Mouse (Mus musculus) hindbrain, embryonic 14.5 days (tissue): ENCODE results near the gene Gm30083. TPM values are rescaled to one million over a fixed set of nuclear protein-coding genes. Genes with fewer than 3 reads are reported as not detected.

Experiments used
- ATAC-seq: fragments of 200-750 bp; cut with Nextera tagmentation; 2 replicates; pipeline ENCODE4 v1.8.0; 2017; ENCODE audit warnings: moderate number of reproducible peaks, mild to moderate bottlenecking, moderate TSS enrichment, moderate library complexity; ENCODE audit not compliant: low FRiP score
- DNase-seq: peaks from one replicate; pipeline ENCODE4 v3.0.0-alpha.2; 2015; ENCODE audit warnings: low spot score
- H3K27ac ChIP-seq: fragments of 300-500 bp; sonication (generic); 2 replicates; pipeline ENCODE4 v1.5.1; 2014; ENCODE audit warnings: mild to moderate bottlenecking, moderate library complexity
- H3K27me3 ChIP-seq: fragments of 300-500 bp; sonication (generic); 2 replicates; pipeline ENCODE4 v1.6.1; 2014; ENCODE audit warnings: mild to moderate bottlenecking, low read length, mixed read lengths; ENCODE audit not compliant: control insufficient read depth, insufficient read depth
- H3K36me3 ChIP-seq: fragments of 300-500 bp; sonication (generic); replicated peaks from 2 replicates; pipeline ENCODE4 v1.6.1; 2014; ENCODE audit not compliant: control insufficient read depth, insufficient read depth
- H3K4me1 ChIP-seq: fragments of 300-500 bp; sonication (generic); replicated peaks from 2 replicates; pipeline ENCODE4 v1.6.1; 2014; ENCODE audit warnings: antibody characterized with exemption, low read length, mixed read lengths; ENCODE audit not compliant: control insufficient read depth, insufficient read depth
- H3K4me2 ChIP-seq: fragments of 300-500 bp; sonication (generic); replicated peaks from 2 replicates; pipeline ENCODE4 v1.6.1; 2014; ENCODE audit warnings: mild to moderate bottlenecking, moderate library complexity
- H3K4me3 ChIP-seq: fragments of 300-500 bp; sonication (generic); replicated peaks from 2 replicates; pipeline ENCODE4 v1.5.1; 2014; ENCODE audit warnings: mild to moderate bottlenecking, low read length
- H3K9ac ChIP-seq: fragments of 300-500 bp; sonication (generic); 2 replicates; pipeline ENCODE4 v1.6.1; 2014
- H3K9me3 ChIP-seq: fragments of 300-500 bp; sonication (generic); 2 replicates; pipeline ENCODE4 v1.6.1; 2016; ENCODE audit warnings: low read length; ENCODE audit not compliant: control insufficient read depth
- whole genome bisulfite sequencing: fragments of 180-500 bp; shearing (Covaris S2); extraction: QIAGEN DNeasy Blood & Tissue Kit; methylation state at CpG from one replicate; pipeline ENCODE4 v1.1.7; 2014; 5-methylcytosine and 5-hydroxymethylcytosine counted together
- polyA plus RNA-seq: library from polyadenylated mRNA; unstranded; fragments of >200 nt; fragmentation: Nextera tagmentation; extraction: Ambion mirVana; gene quantifications from 2 replicates; pipeline ENCODE4 v1.2.1, GENCODE M21; 2014

The Gm30083 gene
- not detected in 2 replicates for polyA plus RNA-seq

DNA sequence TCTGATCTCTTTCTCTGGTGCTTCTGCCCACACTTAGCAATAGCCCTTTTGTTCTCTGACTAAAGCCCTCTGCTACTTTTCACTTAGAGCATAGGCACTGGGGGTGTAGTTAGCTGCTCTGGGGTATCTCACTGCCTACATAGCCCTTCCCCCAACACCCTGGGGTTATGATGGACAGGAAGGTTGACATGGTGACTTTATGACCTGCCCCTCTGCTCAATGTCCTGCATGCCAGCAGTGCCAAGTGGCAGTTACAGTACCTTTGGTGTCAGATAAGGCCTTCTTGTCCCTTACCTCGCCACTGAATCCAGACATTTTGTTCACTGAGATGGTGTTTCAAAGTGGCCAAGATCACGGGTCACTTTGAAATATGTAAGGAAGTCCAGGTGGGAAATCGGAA, at the start of gene Gm30083:
Gene Gm30083, minus strand, starts transcription at position 120 of the 400 bp plus-strand sequence.
- no peaks in the 10 kb centered on the region for H3K9me3 ChIP-seq
- DNase-seq (no peak), ATAC-seq (no peak)
- H3K4me3 ChIP-seq = no peak within 1 kb of the TSS
- no peaks in the 10 kb centered on the region for H3K27me3 ChIP-seq
- no peak within 1 kb of the TSS for H3K27ac ChIP-seq
- 93% methylated on average over 3 of the region's 3 CpGs for WGBS
- no peaks in the 10 kb centered on the region for H3K36me3 ChIP-seq
- no peak within 1 kb of the TSS for H3K4me2 ChIP-seq
- H3K9ac ChIP-seq = no peak within 1 kb of the TSS
- no peaks in the 10 kb centered on the region for H3K4me1 ChIP-seq

- Histone ChIP-seq H3K36me3 (no peaks in the 10 kb centered on the region), H3K4me3 (no peak within 1 kb of the TSS), H3K27ac (no peak within 1 kb of the TSS), H3K4me1 (no peaks in the 10 kb centered on the region), H3K4me2 (no peak within 1 kb of the TSS), H3K27me3 (no peaks in the 10 kb centered on the region), H3K9ac (no peak within 1 kb of the TSS), H3K9me3 (no peaks in the 10 kb centered on the region)
- WGBS = 89% methylated on average over 6 of the region's 6 CpGs
- ATAC-seq (no peak), DNase-seq (no peak)
Observed at GRCm38 (mm10) chr14:34052516-34052915, 37.5 kb upstream of the Gm30083 start, which contains the start of gene Antxrl. TSS of gene Antxrl (plus strand) at chr14:34052707.

DNA sequence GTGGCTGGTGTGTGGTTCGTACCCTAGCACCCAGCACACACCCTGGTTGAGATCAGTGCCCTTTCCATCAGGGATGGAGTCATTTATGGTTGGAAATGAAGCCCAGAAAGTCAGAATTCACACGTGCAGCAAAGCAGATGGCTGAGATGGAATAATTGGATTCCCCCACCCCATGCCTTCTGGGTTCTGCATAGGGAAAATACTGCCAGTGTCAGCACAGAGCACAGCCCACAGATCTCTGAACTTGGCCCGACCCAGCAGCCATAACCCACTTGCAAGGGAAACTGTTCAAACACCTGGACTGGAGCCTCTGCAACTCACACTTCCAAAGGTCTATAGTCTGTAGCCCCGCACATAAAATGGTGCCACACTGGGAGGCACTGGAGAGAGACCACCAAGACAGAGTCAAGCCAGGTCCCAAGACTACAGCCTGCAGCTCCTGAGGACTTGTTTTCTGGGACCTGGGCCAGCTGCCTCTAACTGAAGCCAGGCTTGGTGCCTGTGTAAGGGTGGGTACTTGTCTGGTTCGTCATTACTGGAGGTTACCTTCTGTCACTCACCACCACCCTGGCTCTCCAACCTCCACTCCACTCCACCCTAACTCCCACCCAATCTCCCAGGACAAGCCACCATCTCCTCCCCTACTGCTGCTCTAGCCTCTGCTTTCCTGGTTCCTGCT, 35.3 kb upstream of the Gm30083 start:
- H3K9ac ChIP-seq = no peak overlapping the region
- H3K4me3 ChIP-seq = no peak overlapping the region
- no peaks in the 10 kb centered on the region for H3K9me3 ChIP-seq
- DNase-seq = no peak
- no peak overlapping the region for H3K4me2 ChIP-seq
- no peaks in the 10 kb centered on the region for H3K27me3 ChIP-seq
- no peak for ATAC-seq
- no peaks in the 10 kb centered on the region for H3K4me1 ChIP-seq
- H3K27ac ChIP-seq = no peak overlapping the region
- no peaks in the 10 kb centered on the region for H3K36me3 ChIP-seq
- 77% methylated on average over 5 of the region's 5 CpGs for WGBS

GRCm38 (mm10) chr14:34043341-34043740, 28.4 kb upstream of the Gm30083 start:
- no peak overlapping the region for H3K4me2 ChIP-seq
- no peaks in the 10 kb centered on the region for H3K4me1 ChIP-seq
- no peak overlapping the region for H3K9ac ChIP-seq
- no peak overlapping the region for H3K4me3 ChIP-seq
- 80% methylated on average over 3 of the region's 3 CpGs for WGBS
- DNase-seq = no peak
- H3K9me3 ChIP-seq = no peaks in the 10 kb centered on the region
- no peaks in the 10 kb centered on the region for H3K27me3 ChIP-seq
- H3K27ac ChIP-seq = no peak overlapping the region
- no peaks in the 10 kb centered on the region for H3K36me3 ChIP-seq
- ATAC-seq = no peak

- H3K27me3 ChIP-seq = no peaks in the 10 kb centered on the region
- H3K36me3 ChIP-seq = no peaks in the 10 kb centered on the region
- no peaks in the 10 kb centered on the region for H3K4me1 ChIP-seq
- ATAC-seq = no peak
- no peak overlapping the region for H3K4me2 ChIP-seq
- no peak for DNase-seq
- H3K9ac ChIP-seq = no peak overlapping the region
- no peak overlapping the region for H3K27ac ChIP-seq
- WGBS = 88% methylated on average over 4 of the region's 4 CpGs
- H3K9me3 ChIP-seq = no peaks in the 10 kb centered on the region
- H3K4me3 ChIP-seq = no peak overlapping the region
Observed at GRCm38 (mm10) chr14:34041241-34041640, 26.3 kb upstream of the Gm30083 start.

DNA sequence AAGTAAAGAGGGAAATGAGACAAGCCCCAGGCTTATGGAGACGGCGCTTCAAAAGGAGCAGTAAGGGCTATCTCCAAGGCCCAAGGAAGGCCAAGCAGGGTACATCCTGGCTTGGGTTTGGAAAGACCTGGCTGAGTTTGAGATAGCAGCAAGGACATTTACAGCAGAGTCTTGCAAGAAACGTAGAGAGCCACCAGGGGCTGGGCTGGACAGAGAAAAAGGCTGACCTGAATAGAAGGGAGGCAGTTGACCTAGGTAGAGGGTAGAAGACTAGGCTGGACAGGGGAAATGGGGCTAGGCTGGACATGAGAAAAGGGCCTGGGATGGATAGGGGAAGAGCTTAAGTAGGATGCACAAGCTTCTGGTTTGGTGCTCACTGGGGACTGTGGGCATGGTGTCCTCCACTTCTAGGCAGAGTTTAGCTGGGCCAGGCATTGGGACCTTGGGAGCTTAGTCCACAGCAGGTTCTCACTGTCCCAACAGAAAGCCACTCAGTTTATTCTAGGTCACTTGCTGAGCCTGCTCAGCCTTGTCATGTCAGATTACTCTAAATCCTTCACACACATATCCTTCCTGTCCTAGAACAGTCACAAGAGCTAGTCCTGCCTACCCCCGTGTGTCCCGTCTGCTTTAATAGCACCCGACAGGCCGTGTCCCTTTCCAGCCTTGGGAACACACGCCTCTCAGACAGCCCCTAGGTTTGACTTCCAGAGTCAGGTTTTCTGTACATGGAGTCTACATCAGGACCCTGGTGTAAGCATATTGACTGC, 19.0 kb upstream of the Gm30083 start:
- Histone ChIP-seq H3K9me3 (no peaks in the 10 kb centered on the region), H3K4me2 (no peak overlapping the region), H3K27ac (no peak overlapping the region), H3K9ac (no peak overlapping the region), H3K4me1 (no peaks in the 10 kb centered on the region), H3K27me3 (no peaks in the 10 kb centered on the region), H3K36me3 (no peaks in the 10 kb centered on the region), H3K4me3 (no peak overlapping the region)
- 87% methylated on average over 8 of the region's 8 CpGs for WGBS
- ATAC-seq = no peak
- no peak for DNase-seq

GRCm38 (mm10) chr14:34026710-34027109, 11.7 kb upstream of the Gm30083 start:
- Histone ChIP-seq H3K4me1 (no peaks in the 10 kb centered on the region), H3K27ac (no peak overlapping the region), H3K4me3 (no peak overlapping the region), H3K4me2 (no peak overlapping the region), H3K9ac (no peak overlapping the region), H3K27me3 (no peaks in the 10 kb centered on the region), H3K36me3 (no peaks in the 10 kb centered on the region), H3K9me3 (0 out of 2 replicates have a peak, but pooled peaks cover 4% of the 10 kb centered on the region)
- DNase-seq (no peak), ATAC-seq (no peak)
- 89% methylated on average over 2 of the region's 2 CpGs for WGBS

DNA sequence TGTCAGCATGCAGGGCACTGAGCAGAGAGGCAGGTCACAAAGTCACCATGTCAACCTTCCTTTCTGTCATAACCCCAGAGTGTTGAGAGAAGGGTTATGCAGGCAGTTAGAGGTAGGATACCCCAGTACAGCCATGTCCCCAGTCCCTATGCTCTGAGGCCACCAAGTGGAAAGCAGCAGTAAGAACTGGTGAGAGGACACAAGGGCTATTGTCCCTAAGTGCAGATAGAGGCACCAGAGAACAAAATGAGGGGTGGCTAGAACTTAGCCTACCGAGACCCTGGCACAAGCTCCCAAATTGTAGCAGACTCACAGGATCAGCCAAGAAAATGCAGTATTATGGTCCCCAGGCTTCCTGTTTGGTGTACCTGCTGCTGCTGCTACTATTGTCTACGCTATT, 2.0 kb upstream of the Gm30083 start:
- ATAC-seq = no peak
- Histone ChIP-seq H3K4me3 (no peak overlapping the region), H3K4me1 (no peaks in the 10 kb centered on the region), H3K9ac (no peak overlapping the region), H3K9me3 (no peaks in the 10 kb centered on the region), H3K27ac (no peak overlapping the region), H3K36me3 (no peaks in the 10 kb centered on the region), H3K27me3 (no peaks in the 10 kb centered on the region), H3K4me2 (no peak overlapping the region)
- 98% methylated on average over 2 of the region's 2 CpGs for WGBS
- no peak for DNase-seq

GRCm38 (mm10) chr14:34016381-34016780, 1.4 kb upstream of the Gm30083 start, which contains the start of gene Gm5460:
TSS of gene Gm5460 (plus strand) at chr14:34016758.
- Histone ChIP-seq H3K4me2 (no peak within 1 kb of the TSS), H3K9ac (no peak within 1 kb of the TSS), H3K9me3 (no peaks in the 10 kb centered on the region), H3K4me1 (no peaks in the 10 kb centered on the region), H3K4me3 (no peak within 1 kb of the TSS), H3K36me3 (no peaks in the 10 kb centered on the region), H3K27ac (no peak within 1 kb of the TSS), H3K27me3 (no peaks in the 10 kb centered on the region)
- DNase-seq = no peak
- 93% methylated on average over 4 of the region's 4 CpGs for WGBS
- ATAC-seq = no peak
